Mouse (Mus musculus): ENCODE results near the gene Cic. TPM values are rescaled to one million over a fixed set of nuclear protein-coding genes. Genes with fewer than 3 reads are reported as not detected.
A peak's percentile ranks its signal among the peaks of the same experiment; 100 is the strongest.
"Not testable (repeated sequence)": the region's sequence is repeated elsewhere in the genome, so short reads cannot be mapped to it uniquely, and the experiment has no call there.

The Cic gene
- polyA plus RNA-seq, 1 experiment from 2014 or later = 8.9 TPM

DNA sequence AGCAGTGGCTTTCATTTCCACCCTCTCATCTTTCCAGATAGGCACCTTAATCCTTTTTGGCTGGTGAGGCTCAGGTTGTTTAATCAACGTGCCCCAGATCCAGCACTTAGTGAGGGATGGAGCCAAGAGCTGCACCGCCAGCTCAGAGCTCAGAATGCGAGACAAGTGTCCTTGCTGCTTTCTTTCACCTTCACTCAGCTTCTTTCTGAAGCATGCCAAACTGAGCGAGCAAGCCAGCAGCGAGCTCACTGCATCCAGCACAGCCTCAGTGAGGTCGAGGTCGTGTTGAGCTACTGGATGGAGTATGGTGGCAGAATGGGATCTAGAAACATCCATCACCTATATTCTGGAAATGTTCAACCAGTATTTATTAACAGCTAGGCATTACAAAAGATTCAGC is 45.8 kb downstream of the Cic start:
- 32% methylated on average over 7 of the region's 7 CpGs for WGBS (ENCODE audit: insufficient replicate concordance)
- H3K27me3 ChIP-seq = peaks cover 91% of the 10 kb centered on the region

DNA sequence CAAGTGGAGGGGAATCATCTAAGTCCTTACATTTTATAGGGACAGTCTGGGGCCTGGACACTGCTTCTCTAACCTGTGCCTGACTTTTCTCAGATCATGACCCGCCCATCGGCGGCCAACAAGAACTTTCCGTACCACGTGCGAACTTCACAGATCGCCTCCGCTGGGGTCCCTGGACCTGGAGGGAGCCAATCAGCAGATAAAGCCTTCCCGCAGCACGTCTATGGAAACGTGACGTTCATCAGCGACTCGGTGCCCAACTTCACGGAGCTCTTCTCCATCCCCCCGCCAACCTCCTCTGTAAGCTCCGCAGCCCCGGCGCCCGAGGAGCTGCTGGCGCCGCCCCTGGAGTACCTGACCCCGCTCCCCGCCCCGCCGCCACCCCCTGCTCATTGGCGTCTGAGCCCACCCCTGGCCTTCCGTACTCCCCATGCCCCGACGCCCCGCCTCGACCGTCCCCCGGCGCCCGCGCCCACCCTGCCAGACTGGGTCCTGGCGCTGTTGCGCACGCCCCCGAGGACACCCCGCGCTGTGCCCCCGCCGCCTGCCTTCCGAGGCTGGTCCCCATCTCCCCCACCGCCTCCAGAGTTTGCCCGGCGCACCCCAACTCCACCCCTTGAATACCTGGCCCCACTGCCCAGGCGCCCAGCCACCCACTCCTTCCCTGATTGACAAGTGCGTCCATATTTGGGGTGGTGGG is 47.3 kb downstream of the Cic start:
- WGBS (ENCODE audit: insufficient replicate concordance) = 4% methylated on average over 51 of the region's 51 CpGs
- H3K36me3 ChIP-seq (replicated peaks) = no peaks in the 10 kb centered on the region
- no peak overlapping the region for H3K27ac ChIP-seq (replicated peaks)
- peak overlapping the region; percentile 39 for H3K4me3 ChIP-seq (replicated peaks)
- peak overlapping the region; percentile 89 for H3K4me2 ChIP-seq
- peaks cover 76% of the 10 kb centered on the region for H3K27me3 ChIP-seq
- ATAC-seq (ENCODE audit: insufficient read depth) = no peak
- peaks cover 27% of the 10 kb centered on the region for H3K4me1 ChIP-seq (replicated peaks)
- H3K9ac ChIP-seq = no peak overlapping the region
- H3K9me3 ChIP-seq (replicated peaks) = no peaks in the 10 kb centered on the region

More for the DNA sequence above, 45.8 kb downstream of the Cic start:
- no peak overlapping the region for H3K9ac ChIP-seq
- H3K4me3 ChIP-seq (replicated peaks) = no peak overlapping the region
- no peak for ATAC-seq (ENCODE audit: insufficient read depth)
- no peaks in the 10 kb centered on the region for H3K36me3 ChIP-seq (replicated peaks)
- no peak overlapping the region for H3K27ac ChIP-seq (replicated peaks)
- H3K4me1 ChIP-seq (replicated peaks) = peaks cover 27% of the 10 kb centered on the region
- H3K4me2 ChIP-seq = no peak overlapping the region
- H3K9me3 ChIP-seq (replicated peaks) = no peaks in the 10 kb centered on the region

DNA sequence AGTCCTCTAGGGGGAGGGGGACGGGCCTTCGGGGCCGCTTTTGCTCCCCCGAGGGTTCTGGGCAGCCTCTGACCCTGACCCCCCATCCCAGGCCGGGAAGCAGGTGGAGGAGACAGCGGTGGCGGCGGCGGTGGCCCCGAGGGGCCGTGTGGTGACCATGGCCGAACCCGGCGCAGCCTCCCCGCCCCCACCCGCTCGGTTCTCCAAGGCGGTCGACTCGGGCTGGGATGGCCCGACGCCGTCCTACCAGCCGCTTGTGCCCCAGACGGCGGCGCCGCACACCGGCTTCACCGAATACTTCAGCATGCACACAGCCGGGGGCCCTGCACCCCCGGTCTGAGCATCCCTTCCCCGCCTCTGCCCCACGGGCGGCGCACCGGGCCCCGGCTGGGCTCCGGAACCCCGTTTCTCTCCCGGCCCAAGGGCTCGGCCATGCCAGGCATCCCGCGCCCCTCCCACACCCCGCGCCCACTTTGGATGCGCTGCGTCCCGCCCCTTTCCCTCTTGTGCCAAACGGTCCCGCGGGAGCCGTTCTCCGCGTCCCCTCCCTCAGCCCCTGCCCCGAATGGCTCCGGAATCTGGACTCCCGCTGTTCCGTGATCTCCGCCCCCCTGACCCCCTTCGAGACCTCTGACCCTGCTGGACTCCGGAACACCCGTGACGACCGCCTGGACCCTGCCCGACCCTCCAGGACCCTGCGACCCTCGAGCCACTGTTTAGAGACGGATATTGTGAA is 48.0 kb downstream of the Cic start:
- no peaks in the 10 kb centered on the region for H3K36me3 ChIP-seq (replicated peaks)
- peaks cover 27% of the 10 kb centered on the region for H3K4me1 ChIP-seq (replicated peaks)
- H3K4me2 ChIP-seq = peak overlapping the region; percentile 89
- H3K27me3 ChIP-seq = peaks cover 70% of the 10 kb centered on the region
- H3K4me3 ChIP-seq (replicated peaks) = peak overlapping the region; percentile 39
- H3K9me3 ChIP-seq (replicated peaks) = no peaks in the 10 kb centered on the region
- WGBS (ENCODE audit: insufficient replicate concordance) = 3% methylated on average over 69 of the region's 69 CpGs
- H3K9ac ChIP-seq = no peak overlapping the region
- H3K27ac ChIP-seq (replicated peaks) = no peak overlapping the region
- no peak for ATAC-seq (ENCODE audit: insufficient read depth)

DNA sequence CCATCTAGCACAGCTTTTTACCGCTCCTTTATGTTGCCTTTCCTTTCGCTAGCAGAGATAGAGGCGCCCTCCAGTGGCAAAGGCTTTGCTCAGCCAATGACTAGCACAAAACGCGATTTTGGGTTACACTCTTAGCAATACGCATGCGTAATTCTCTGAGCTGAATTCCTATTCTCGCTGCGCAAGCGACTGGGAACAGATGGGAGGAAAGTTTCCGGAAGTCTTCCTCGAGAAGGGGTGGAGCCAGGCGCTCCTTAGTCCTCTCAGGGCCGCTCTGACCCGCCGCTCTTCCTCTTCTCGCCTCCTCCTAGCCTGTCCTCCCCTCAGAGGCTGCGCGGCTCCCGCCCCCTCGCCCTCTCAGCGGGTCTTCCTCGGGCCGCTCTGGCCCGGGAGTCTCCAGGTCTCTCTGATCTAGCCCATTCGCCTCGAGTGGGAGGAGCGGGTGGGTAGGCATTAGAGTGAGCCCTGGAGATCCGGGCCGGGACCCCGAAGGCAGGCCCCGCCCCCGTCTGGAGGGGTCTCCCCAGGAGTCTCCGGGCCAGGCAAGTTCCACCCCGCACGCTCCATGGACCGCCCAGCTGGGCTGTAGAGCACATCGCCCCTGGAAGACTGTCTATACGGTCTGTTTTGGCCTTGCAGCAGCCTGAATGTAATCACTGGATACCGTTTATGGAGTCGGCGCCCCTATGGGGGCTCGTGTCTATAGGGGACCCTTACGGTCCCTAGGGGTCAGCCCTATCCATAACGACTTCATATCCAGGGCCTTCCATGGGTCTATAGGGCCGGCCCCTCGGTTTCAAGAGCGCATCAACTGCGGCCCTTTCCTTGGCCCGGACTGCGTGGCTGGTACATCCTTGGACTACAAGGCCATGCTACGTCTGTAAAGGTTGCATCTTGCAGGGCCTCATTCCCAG is 49.3 kb downstream of the Cic start, which contains the start of gene Megf8:
Megf8 (plus strand) TSS at position 633 of the 914 bp plus-strand sequence.
- peaks cover 60% of the 10 kb centered on the region for H3K27me3 ChIP-seq
- H3K4me1 ChIP-seq (replicated peaks) = peaks cover 27% of the 10 kb centered on the region
- WGBS (ENCODE audit: insufficient replicate concordance) = under 1% methylated on average over 52 of the region's 52 CpGs
- no peak within 1 kb of the TSS; the same call in 1 of the 2 replicates for H3K27ac ChIP-seq (replicated peaks)
- H3K9ac ChIP-seq = peak within 1 kb of the TSS; percentile 46
- peak within 1 kb of the TSS; percentile 89 for H3K4me2 ChIP-seq
- H3K9me3 ChIP-seq (replicated peaks) = no peaks in the 10 kb centered on the region
- no peaks in the 10 kb centered on the region for H3K36me3 ChIP-seq (replicated peaks)
- peak; percentile 85 for ATAC-seq (ENCODE audit: insufficient read depth)
- peak within 1 kb of the TSS; percentile 62 for H3K4me3 ChIP-seq (replicated peaks)

DNA sequence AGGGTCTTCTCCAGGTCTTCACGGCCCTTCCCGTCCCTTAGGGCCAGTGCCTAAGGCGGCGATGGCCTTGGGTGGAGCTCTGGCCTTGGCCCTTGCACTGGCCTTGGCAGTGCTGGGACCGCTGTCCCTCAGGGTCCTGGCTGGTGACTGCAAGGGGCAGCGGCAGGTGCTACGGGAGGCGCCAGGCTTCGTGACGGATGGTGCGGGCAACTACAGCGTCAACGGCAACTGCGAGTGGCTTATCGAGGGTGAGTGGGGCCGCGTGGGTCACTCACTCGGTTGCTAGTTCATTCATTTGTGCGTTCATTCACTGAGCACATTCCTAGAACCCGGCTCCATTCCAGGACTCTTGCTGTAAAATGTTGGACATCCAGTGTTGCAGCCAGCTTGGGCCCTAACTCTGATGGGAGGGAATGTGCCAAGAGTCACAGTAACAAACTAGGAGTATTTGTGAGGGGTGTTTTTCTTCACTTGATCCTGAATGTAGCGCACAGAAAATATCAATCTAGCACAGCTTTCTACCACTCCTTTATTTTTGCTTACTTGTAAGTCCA is 50.0 kb downstream of the Cic start:
- Histone ChIP-seq H3K9me3 (replicated peaks) (no peaks in the 10 kb centered on the region), H3K4me2 (peak overlapping the region; percentile 89), H3K4me3 (replicated peaks) (peak overlapping the region; percentile 62), H3K36me3 (replicated peaks) (no peaks in the 10 kb centered on the region), H3K9ac (peak overlapping the region; percentile 46; the same call in 1 of the 2 replicates), H3K27ac (replicated peaks) (no peak overlapping the region; the same call in 1 of the 2 replicates), H3K4me1 (replicated peaks) (peaks cover 27% of the 10 kb centered on the region), H3K27me3 (peaks cover 52% of the 10 kb centered on the region)
- WGBS (ENCODE audit: insufficient replicate concordance) = 20% methylated on average over 21 of the region's 21 CpGs
- no peak for ATAC-seq (ENCODE audit: insufficient read depth)

DNA sequence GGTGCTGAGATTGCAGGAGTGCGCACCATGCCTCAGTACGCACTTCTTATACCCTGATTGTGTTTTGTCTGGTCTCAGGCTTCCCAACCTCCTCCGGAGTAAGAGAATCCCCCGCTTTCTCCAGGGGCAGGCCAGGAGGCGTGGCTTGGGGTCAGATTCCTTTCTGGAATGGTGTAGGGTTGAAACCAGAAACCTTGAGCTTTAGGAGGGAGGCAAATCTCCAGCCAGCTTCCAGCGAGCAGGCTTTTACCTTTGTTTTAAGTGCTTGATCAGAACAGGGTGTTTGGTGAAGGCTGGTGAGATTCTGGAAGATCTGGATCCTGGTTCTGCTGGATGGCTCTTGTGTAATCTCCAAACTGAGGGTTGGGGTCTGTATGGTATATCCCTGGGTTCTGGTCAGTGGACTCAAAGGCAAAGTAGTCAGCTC is 54.6 kb downstream of the Cic start:
- H3K9me3 ChIP-seq (replicated peaks) = no peaks in the 10 kb centered on the region
- H3K9ac ChIP-seq = no peak overlapping the region
- ATAC-seq (ENCODE audit: insufficient read depth) = no peak
- peaks cover 6% of the 10 kb centered on the region for H3K4me1 ChIP-seq (replicated peaks)
- no peak overlapping the region for H3K27ac ChIP-seq (replicated peaks)
- no peaks in the 10 kb centered on the region for H3K36me3 ChIP-seq (replicated peaks)
- H3K4me2 ChIP-seq = no peak overlapping the region
- H3K4me3 ChIP-seq (replicated peaks) = no peak overlapping the region
- peaks cover 7% of the 10 kb centered on the region for H3K27me3 ChIP-seq
- 50% methylated on average over 6 of the region's 6 CpGs for WGBS (ENCODE audit: insufficient replicate concordance)

DNA sequence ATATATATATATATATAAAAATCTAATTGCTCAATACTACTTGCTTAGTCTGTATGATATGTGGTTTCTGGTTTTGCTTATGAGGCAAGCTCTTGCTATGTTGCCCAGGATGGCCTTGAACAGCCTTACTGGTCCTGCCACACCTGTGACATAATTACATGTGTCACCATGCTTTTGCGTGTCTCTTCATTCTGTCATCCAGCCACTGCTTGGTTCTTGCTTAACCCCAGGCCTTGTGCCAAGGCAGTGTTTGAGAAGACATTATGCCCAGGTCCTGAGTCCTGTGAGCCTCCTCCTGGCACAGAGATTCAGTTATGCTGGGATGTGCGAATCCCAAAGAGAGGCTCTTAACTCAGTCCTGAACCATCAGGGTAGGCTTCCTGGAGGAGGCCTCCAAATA is 55.7 kb downstream of the Cic start:
- Histone ChIP-seq H3K4me3 (replicated peaks) (no peak overlapping the region), H3K9me3 (replicated peaks) (no peaks in the 10 kb centered on the region), H3K27ac (replicated peaks) (no peak overlapping the region), H3K27me3 (no peaks in the 10 kb centered on the region), H3K36me3 (replicated peaks) (no peaks in the 10 kb centered on the region), H3K4me2 (no peak overlapping the region), H3K9ac (no peak overlapping the region), H3K4me1 (replicated peaks) (no peaks in the 10 kb centered on the region; the same call in 1 of the 2 replicates)
- no peak for ATAC-seq (ENCODE audit: insufficient read depth)
- WGBS (ENCODE audit: insufficient replicate concordance) = 79% methylated on average over 2 of the region's 2 CpGs

DNA sequence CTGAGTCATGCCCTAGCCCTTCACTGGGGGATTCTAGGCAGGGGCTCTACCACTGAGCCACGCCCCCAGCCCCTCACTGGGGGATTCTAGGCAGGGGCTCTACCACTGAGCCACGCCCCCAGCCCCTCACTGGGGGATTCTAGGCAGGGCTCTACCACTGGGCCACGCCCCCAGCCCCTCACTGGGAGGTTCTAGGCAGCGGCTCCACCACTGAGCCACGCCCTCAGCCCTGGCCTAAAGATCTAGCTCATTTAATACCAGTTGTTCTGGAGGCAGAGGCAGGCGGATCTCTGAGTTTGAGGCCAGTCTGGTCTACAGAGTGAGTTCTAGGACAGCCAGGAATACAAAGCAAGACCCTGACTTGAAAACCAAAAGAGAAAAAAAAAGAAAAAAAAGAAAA is 57.9 kb downstream of the Cic start:
- WGBS (ENCODE audit: insufficient replicate concordance) = 55% methylated on average over 6 of the region's 6 CpGs
- not testable (repeated sequence) for H3K9ac ChIP-seq; H3K36me3 ChIP-seq (replicated peaks); H3K4me1 ChIP-seq (replicated peaks); H3K4me3 ChIP-seq (replicated peaks); H3K9me3 ChIP-seq (replicated peaks); H3K4me2 ChIP-seq; ATAC-seq (ENCODE audit: insufficient read depth); H3K27ac ChIP-seq (replicated peaks); H3K27me3 ChIP-seq

DNA sequence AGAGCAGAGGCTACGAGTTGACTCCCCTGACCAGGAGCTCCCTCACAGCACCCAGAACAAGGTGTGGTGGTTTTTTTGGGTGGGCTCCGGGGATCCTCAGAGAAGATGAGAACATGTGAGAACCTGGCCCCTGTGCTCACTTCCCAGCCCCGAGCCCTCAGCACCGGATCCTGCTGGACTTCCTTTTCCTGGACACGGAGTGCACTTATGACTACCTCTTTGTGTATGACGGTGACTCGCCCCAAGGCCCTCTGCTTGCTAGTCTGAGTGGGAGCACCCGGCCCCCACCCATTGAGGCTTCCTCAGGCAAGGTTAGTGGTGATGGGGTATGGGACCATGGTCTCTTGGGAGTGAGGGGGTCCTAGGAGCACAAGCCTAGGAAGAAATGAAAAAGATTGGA is 58.7 kb downstream of the Cic start:
- Histone ChIP-seq H3K9ac (no peak overlapping the region), H3K27ac (replicated peaks) (no peak overlapping the region), H3K27me3 (no peaks in the 10 kb centered on the region), H3K4me3 (replicated peaks) (no peak overlapping the region), H3K4me1 (replicated peaks) (peaks cover 3% of the 10 kb centered on the region), H3K9me3 (replicated peaks) (no peaks in the 10 kb centered on the region), H3K4me2 (no peak overlapping the region), H3K36me3 (replicated peaks) (no peaks in the 10 kb centered on the region)
- WGBS (ENCODE audit: insufficient replicate concordance) = 52% methylated on average over 8 of the region's 8 CpGs
- ATAC-seq (ENCODE audit: insufficient read depth) = no peak

DNA sequence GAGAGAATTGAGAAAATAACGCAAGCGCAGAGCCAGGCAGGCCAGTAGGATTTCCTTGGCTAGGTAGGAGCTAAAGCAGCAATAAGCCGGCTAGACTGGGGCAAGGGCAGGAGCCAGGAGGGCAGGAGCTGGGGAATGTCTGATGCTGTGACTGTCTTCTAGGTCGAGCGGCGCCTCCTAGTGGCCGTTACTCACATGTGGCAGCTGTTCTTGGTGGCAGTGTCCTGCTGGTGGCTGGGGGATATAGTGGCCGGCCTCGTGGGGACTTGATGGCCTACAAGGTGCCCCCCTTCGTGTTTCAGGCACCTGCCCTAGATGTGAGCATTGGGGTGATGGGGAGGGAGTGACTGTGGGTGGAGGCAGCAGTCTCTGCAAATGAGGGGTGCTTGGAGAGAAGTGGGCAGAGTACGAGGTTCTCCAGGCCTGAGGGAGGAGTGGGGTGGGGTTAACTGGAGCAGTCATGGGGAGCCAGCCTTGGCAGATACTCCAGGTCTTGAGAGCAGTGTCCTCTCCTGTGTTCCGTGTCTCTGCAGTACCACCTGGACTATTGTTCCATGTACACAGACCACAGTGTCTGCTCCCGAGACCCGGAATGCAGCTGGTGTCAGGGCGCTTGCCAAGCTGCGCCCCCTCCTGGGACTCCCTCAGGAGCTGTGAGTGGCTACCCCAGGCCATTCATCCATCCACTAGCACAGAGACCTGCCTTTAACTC is 66.2 kb downstream of the Cic start:
- Histone ChIP-seq H3K36me3 (replicated peaks) (no peaks in the 10 kb centered on the region), H3K27ac (replicated peaks) (no peak overlapping the region), H3K9me3 (replicated peaks) (no peaks in the 10 kb centered on the region), H3K9ac (no peak overlapping the region), H3K4me1 (replicated peaks) (peaks cover 3% of the 10 kb centered on the region; the same call in 1 of the 2 replicates), H3K27me3 (no peaks in the 10 kb centered on the region), H3K4me3 (replicated peaks) (no peak overlapping the region), H3K4me2 (no peak overlapping the region)
- no peak for ATAC-seq (ENCODE audit: insufficient read depth)
- WGBS (ENCODE audit: insufficient replicate concordance) = 39% methylated on average over 16 of the region's 16 CpGs

Data from liver, embryonic 15.5 days (tissue).